23 mouse cellular contexts compared by ENCODE assay signal in the genomic region with DNA sequence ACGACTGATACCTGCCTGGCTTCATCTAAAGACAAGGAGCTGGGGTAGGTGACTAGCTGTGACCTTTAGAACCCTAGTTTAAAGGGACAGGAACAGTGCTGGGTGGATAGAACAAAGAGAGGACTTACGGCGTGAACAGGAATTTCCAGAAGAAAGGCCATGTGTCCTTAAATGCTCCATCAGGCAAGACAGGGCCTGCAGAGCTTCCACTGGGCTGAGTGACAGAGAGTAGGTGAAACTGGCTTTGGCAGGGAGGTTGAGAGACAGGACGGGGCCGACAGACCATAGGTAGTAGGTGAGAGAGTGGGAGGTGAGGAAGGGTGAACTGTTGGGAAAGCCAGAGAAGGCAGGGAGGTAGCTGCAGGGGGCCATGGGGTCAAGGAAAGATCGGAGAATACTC. TPM values are rescaled to one million over a fixed set of nuclear protein-coding genes. Genes with fewer than 3 reads are reported as not detected.
"Had no signal": no experiment of that assay in that cellular context is flagged by ENCODE, and none has a peak within 500 bp of the region (broad histone marks: within the 10 kb centered on the region; RNA-seq: fewer than 3 reads in every experiment).

No protein-coding gene starts in this region.

- H3K4me1 ChIP-seq: liver, embryonic 13.5 days; megakaryocyte, embryonic 14.5 days; midbrain, embryonic 10.5 days; midbrain, embryonic 13.5 days had no signal

- H3K27ac ChIP-seq: left cerebral cortex, adult 2 months; liver, embryonic 13.5 days; macrophage; midbrain, embryonic 10.5 days; midbrain, embryonic 13.5 days had no signal

- ATAC-seq: intestine, embryonic 16.5 days; midbrain, embryonic 13.5 days; midbrain, embryonic 16.5 days had no signal

- H3K36me3 ChIP-seq: liver, embryonic 13.5 days; midbrain, embryonic 10.5 days; midbrain, embryonic 13.5 days had no signal

- H3K4me2 ChIP-seq: liver, embryonic 13.5 days; midbrain, embryonic 13.5 days had no signal

- H3K27me3 ChIP-seq: liver, embryonic 13.5 days; midbrain, embryonic 13.5 days had no signal

- H3K9ac ChIP-seq: liver, embryonic 13.5 days; midbrain, embryonic 13.5 days had no signal

- H3K4me3 ChIP-seq: left cerebral cortex, adult 2 months; liver, embryonic 13.5 days; megakaryocyte, embryonic 14.5 days; midbrain, embryonic 10.5 days; midbrain, embryonic 13.5 days had no signal

- H3K9me3 ChIP-seq: liver, embryonic 13.5 days; megakaryocyte, embryonic 14.5 days; midbrain, embryonic 10.5 days; midbrain, embryonic 13.5 days had no signal

- DNase-seq: kidney, adult 18-20 months; kidney, adult 9 months; kidney, postnatal 14 days; kidney, postnatal 4 days; liver, embryonic 13.5 days; lung, adult 2 months; thymus, postnatal 25 days had no signal

RNA-seq across cellular contexts. Expression of a gene that starts 10.7 kb away (rescaled TPM):
- total RNA-seq: left cerebral cortex, postnatal 36 days; liver, adult 2 months had no signal
- polyA plus RNA-seq: liver, adult 2 months; macrophage had no signal

RNA-seq across cellular contexts. Expression of a gene that starts 12.5 kb away (rescaled TPM):
- total RNA-seq: layer of hippocampus, adult 18-20 months; layer of hippocampus, postnatal 25 days; left cerebral cortex, adult 2 months; left cerebral cortex, postnatal 10 days; left cerebral cortex, postnatal 36 days; liver, adult 2 months had no signal
- polyA plus RNA-seq: liver, adult 2 months; liver, embryonic 13.5 days; macrophage; neural tube, embryonic 11.5 days; neural tube, embryonic 14.5 days; spleen, adult 2 months; thymus, postnatal 0 days had no signal

RNA-seq across cellular contexts. Expression of a gene that starts 16.6 kb away (rescaled TPM):
- total RNA-seq: layer of hippocampus, adult 18-20 months; layer of hippocampus, postnatal 25 days; left cerebral cortex, postnatal 10 days; left cerebral cortex, postnatal 36 days; liver, adult 2 months had no signal
- polyA plus RNA-seq: liver, adult 2 months; macrophage; neural tube, embryonic 14.5 days; spleen, adult 2 months had no signal

RNA-seq across cellular contexts. Expression of a gene that starts 27.5 kb away (rescaled TPM):
- polyA plus RNA-seq: macrophage had no signal
